Mouse (Mus musculus) liver, embryonic 16.5 days (tissue): ENCODE results near the gene Tceal9. TPM values are rescaled to one million over a fixed set of nuclear protein-coding genes. Genes with fewer than 3 reads are reported as not detected.

ENCODE experiments used
- ATAC-seq: fragments of 200-750 bp; cut with Nextera tagmentation; 2 replicates; pipeline ENCODE4 v1.8.0; 2017; ENCODE audit warnings: low read depth, mild to moderate bottlenecking, moderate number of reproducible peaks, moderate library complexity
- H3K27ac ChIP-seq: fragments of 300-500 bp; sonication (generic); 2 replicates; pipeline ENCODE4 v1.5.1; 2014; ENCODE audit warnings: mild to moderate bottlenecking, low read length
- H3K27me3 ChIP-seq: fragments of 300-500 bp; sonication (generic); 2 replicates; pipeline ENCODE4 v1.6.1; 2014; ENCODE audit warnings: low read depth, low read length, mixed read lengths; ENCODE audit not compliant: control insufficient read depth, insufficient read depth
- H3K36me3 ChIP-seq: fragments of 300-500 bp; sonication (generic); 2 replicates; pipeline ENCODE4 v1.6.1; 2014; ENCODE audit warnings: mild to moderate bottlenecking; ENCODE audit not compliant: control insufficient read depth, insufficient read depth
- H3K4me1 ChIP-seq: fragments of 300-500 bp; sonication (generic); 2 replicates; pipeline ENCODE4 v1.6.1; 2014; ENCODE audit warnings: low read depth, low read length, mixed read lengths; ENCODE audit not compliant: control insufficient read depth
- H3K4me2 ChIP-seq: fragments of 300-500 bp; sonication (generic); 2 replicates; pipeline ENCODE4 v1.6.1; 2014; ENCODE audit warnings: low read depth, low read length, mixed read lengths
- H3K4me3 ChIP-seq: fragments of 300-500 bp; sonication (generic); 2 replicates; pipeline ENCODE4 v1.5.1; 2014; ENCODE audit warnings: low read depth, mild to moderate bottlenecking, low read length
- H3K9ac ChIP-seq: fragments of 300-500 bp; sonication (generic); 2 replicates; pipeline ENCODE4 v1.6.1; 2014; ENCODE audit warnings: low read depth, low read length
- H3K9me3 ChIP-seq: fragments of 300-500 bp; sonication (generic); replicated peaks from 2 replicates; pipeline ENCODE4 v1.6.1; 2016; ENCODE audit warnings: low read length; ENCODE audit not compliant: control insufficient read depth
- WGBS: fragments of 180-500 bp; shearing (Covaris S2); extraction: QIAGEN DNeasy Blood & Tissue Kit; methylation state at CpG from one replicate; pipeline ENCODE4 v1.1.7; 2014; ENCODE audit not compliant: insufficient replicate concordance; 5-methylcytosine and 5-hydroxymethylcytosine counted together
- polyA plus RNA-seq: library from polyadenylated mRNA; unstranded; fragments of >200 nt; fragmentation: Nextera tagmentation; extraction: Ambion mirVana; gene quantifications from 2 replicates; pipeline ENCODE4 v1.2.1, GENCODE M21; 2015

Gene Tceal9
- polyA plus RNA-seq, 1 experiment from 2014 or later = 234 TPM

GRCm38 (mm10) chrX:136290817-136291281 is 46.0 kb downstream of the Tceal9 start:
- H3K4me2 ChIP-seq = no peak overlapping the region
- H3K36me3 ChIP-seq = no peaks in the 10 kb centered on the region
- H3K9ac ChIP-seq = no peak overlapping the region
- no peak for ATAC-seq
- WGBS = 48% methylated on average over 8 of the region's 8 CpGs
- no peaks in the 10 kb centered on the region for H3K4me1 ChIP-seq
- H3K4me3 ChIP-seq = no peak overlapping the region
- H3K27me3 ChIP-seq = no peaks in the 10 kb centered on the region
- H3K9me3 ChIP-seq = no peaks in the 10 kb centered on the region
- H3K27ac ChIP-seq = no peak overlapping the region

Other genes starting within 250 kb of the Tceal9 start
- 7.7 and 8.4 TPM in 2 replicates for gene Arxes1, start 211.7 kb upstream of the Tceal9 start, polyA plus RNA-seq
- 160 and 181 TPM in 2 replicates for gene Bex2, start 176.8 kb upstream of the Tceal9 start, polyA plus RNA-seq
- 0.14 and 0.25 TPM in 2 replicates for gene Nxf3, start 159.8 kb upstream of the Tceal9 start, polyA plus RNA-seq
- 131 and 159 TPM in 2 replicates for gene Bex4, start 106.1 kb upstream of the Tceal9 start, polyA plus RNA-seq
- 170 and 186 TPM in 2 replicates for gene Tceal8, start 72.7 kb upstream of the Tceal9 start, polyA plus RNA-seq
- gene Tceal5, start 41.2 kb upstream of the Tceal9 start, polyA plus RNA-seq = 11.0 and 11.9 TPM in 2 replicates
- 7.5 and 15.7 TPM in 2 replicates for gene Tceal7, start 30.3 kb upstream of the Tceal9 start, polyA plus RNA-seq
- 205 and 219 TPM in 2 replicates for gene Bex1, start 29.6 kb upstream of the Tceal9 start, polyA plus RNA-seq
- 205 and 228 TPM in 2 replicates for gene Bex3, start 25.2 kb downstream of the Tceal9 start, polyA plus RNA-seq